Mouse (Mus musculus): Measurements from ENCODE around the gene Olfr805. TPM values are rescaled to one million over a fixed set of nuclear protein-coding genes. Genes with fewer than 3 reads are reported as not detected.

Olfr805 gene
- not detected in 2 replicates for total RNA-seq (2017)

- ATAC-seq (replicated peaks; ENCODE audit: low read depth, poor library complexity, severe bottlenecking): no peak
These were observed at the start of gene Olfr805 for GRCm38 (mm10) chr10:129729275-129729674. Gene Olfr805, minus strand, starts transcription at chr10:129729375.

- no peak for ATAC-seq (replicated peaks; ENCODE audit: low read depth, poor library complexity, severe bottlenecking)
These were observed 48.9 kb upstream of the Olfr805 start for GRCm38 (mm10) chr10:129778123-129778522.

- ATAC-seq (replicated peaks; ENCODE audit: low read depth, poor library complexity, severe bottlenecking): no peak
These were observed 45.2 kb upstream of the Olfr805 start, which contains the start of gene Olfr809 for GRCm38 (mm10) chr10:129774338-129774737. Gene Olfr809, plus strand, starts transcription at chr10:129774638.

- ATAC-seq (replicated peaks; ENCODE audit: low read depth, poor library complexity, severe bottlenecking): no peak
These were observed 36.0 kb upstream of the Olfr805 start, which contains the start of gene Olfr808 for GRCm38 (mm10) chr10:129765182-129765581. Gene Olfr808, plus strand, starts transcription at chr10:129765482.

- no peak for ATAC-seq (replicated peaks; ENCODE audit: low read depth, poor library complexity, severe bottlenecking)
These were observed 28.5 kb upstream of the Olfr805 start, which contains the start of gene Olfr807 for GRCm38 (mm10) chr10:129757693-129758092. Gene Olfr807, minus strand, starts transcription at chr10:129757793.

- no peak for ATAC-seq (replicated peaks; ENCODE audit: low read depth, poor library complexity, severe bottlenecking)
These were observed 12.6 kb upstream of the Olfr805 start, which contains the start of gene Olfr806 for GRCm38 (mm10) chr10:129741821-129742220. Gene Olfr806, minus strand, starts transcription at chr10:129741921.

- no peak for ATAC-seq (replicated peaks; ENCODE audit: low read depth, poor library complexity, severe bottlenecking)
These were observed 26.3 kb downstream of the Olfr805 start, which contains the start of gene Olfr804 for GRCm38 (mm10) chr10:129702910-129703309. Gene Olfr804, plus strand, starts transcription at chr10:129703210.

GRCm38 (mm10) chr10:129694186-129694585 lies 35.0 kb downstream of the Olfr805 start, which contains the start of gene Olfr803:
Gene Olfr803, minus strand, starts transcription at chr10:129694286.
- no peak for ATAC-seq (replicated peaks; ENCODE audit: low read depth, poor library complexity, severe bottlenecking)

- no peak for ATAC-seq (replicated peaks; ENCODE audit: low read depth, poor library complexity, severe bottlenecking)
These were observed 41.1 kb downstream of the Olfr805 start, which contains the start of gene Olfr802 for GRCm38 (mm10) chr10:129688069-129688468. Gene Olfr802, minus strand, starts transcription at chr10:129688169.

GRCm38 (mm10) chr10:129673765-129674164 lies 55.4 kb downstream of the Olfr805 start, which contains the start of gene Olfr801:
Gene Olfr801, minus strand, starts transcription at chr10:129673865.
- ATAC-seq (replicated peaks; ENCODE audit: low read depth, poor library complexity, severe bottlenecking): no peak

Other genes starting within 250 kb of the Olfr805 start
- not detected in 2 replicates for gene Olfr789, start 244.6 kb downstream of the Olfr805 start, total RNA-seq (2017)
- gene Olfr790, start 230.9 kb downstream of the Olfr805 start, total RNA-seq (2017): not detected in 2 replicates
- not detected in 2 replicates for gene Olfr791, start 207.6 kb downstream of the Olfr805 start, total RNA-seq (2017)
- gene Olfr792, start 190.2 kb downstream of the Olfr805 start, total RNA-seq (2017): not detected in 2 replicates
- gene Olfr794, start 161.7 kb downstream of the Olfr805 start, total RNA-seq (2017): not detected in 2 replicates
- not detected in 2 replicates for gene Olfr796, start 116.8 kb downstream of the Olfr805 start, total RNA-seq (2017)
- gene Olfr798, start 101.4 kb downstream of the Olfr805 start, total RNA-seq (2017): not detected in 2 replicates
- gene Olfr799, start 91.9 kb downstream of the Olfr805 start, total RNA-seq (2017): not detected in 2 replicates
- not detected in 2 replicates for gene Olfr800, start 71.7 kb downstream of the Olfr805 start, total RNA-seq (2017)
- gene Olfr801, start 55.5 kb downstream of the Olfr805 start, total RNA-seq (2017): not detected in 2 replicates
- gene Olfr802, start 41.2 kb downstream of the Olfr805 start, total RNA-seq (2017): not detected in 2 replicates
- gene Olfr803, start 35.1 kb downstream of the Olfr805 start, total RNA-seq (2017): not detected in 2 replicates
- not detected in 2 replicates for gene Olfr804, start 26.2 kb downstream of the Olfr805 start, total RNA-seq (2017)
- not detected in 2 replicates for gene Olfr806, start 12.5 kb upstream of the Olfr805 start, total RNA-seq (2017)
- gene Olfr807, start 28.4 kb upstream of the Olfr805 start, total RNA-seq (2017): not detected in 2 replicates
- not detected in 2 replicates for gene Olfr808, start 36.1 kb upstream of the Olfr805 start, total RNA-seq (2017)
- not detected in 2 replicates for gene Olfr809, start 45.3 kb upstream of the Olfr805 start, total RNA-seq (2017)
- not detected in 2 replicates for gene Olfr810, start 65.5 kb upstream of the Olfr805 start, total RNA-seq (2017)
- gene Olfr811, start 75.0 kb upstream of the Olfr805 start, total RNA-seq (2017): not detected in 2 replicates
- not detected in 2 replicates for gene Olfr812, start 116.7 kb upstream of the Olfr805 start, total RNA-seq (2017)
- not detected in 2 replicates for gene Olfr813, start 126.0 kb upstream of the Olfr805 start, total RNA-seq (2017)
- gene Olfr814, start 150.5 kb upstream of the Olfr805 start, total RNA-seq (2017): not detected in 2 replicates
- gene Olfr815, start 176.5 kb upstream of the Olfr805 start, total RNA-seq (2017): not detected in 2 replicates
- gene Olfr816, start 186.2 kb upstream of the Olfr805 start, total RNA-seq (2017): not detected in 2 replicates
- not detected in 2 replicates for gene Olfr818, start 219.7 kb upstream of the Olfr805 start, total RNA-seq (2017)
- gene Olfr819, start 237.9 kb upstream of the Olfr805 start, total RNA-seq (2017): not detected in 2 replicates
- gene Olfr247, start 246.8 kb upstream of the Olfr805 start, total RNA-seq (2017): not detected in 2 replicates